In genomic region chr9:88521961-88522568, GRCm38 (mm10) we compare ENCODE assay signal across 8 mouse cellular contexts. TPM values are rescaled to one million over a fixed set of nuclear protein-coding genes. Genes with fewer than 3 reads are reported as not detected.
A peak's percentile ranks its signal among the peaks of the same experiment; 100 is the strongest.
DNase-seq lines count a peak whose midpoint lies in the region; ATAC-seq lines count a peak whose summit lies in the region.

No protein-coding gene starts in this region.

- peak; percentile 29 for DNase-seq in embryo, embryonic 10.5 days (ENCODE audit: low spot score)
- DNase-seq in embryo, embryonic 9.5 days (ENCODE audit: extremely low spot score) = no peak
- peak; percentile 32 for DNase-seq in 3T3-L1 (ENCODE audit: low read depth, low spot score)
- no peak for DNase-seq in forebrain, embryonic 10.5 days (ENCODE audit: extremely low spot score, low spot score)
- DNase-seq in liver, embryonic 13.5 days = no peak
- DNase-seq in urinary bladder, postnatal 25 days (ENCODE audit: low spot score) = no peak
- no peak for DNase-seq in cerebellum, adult 9-10 months
- no peak for DNase-seq in lung, postnatal 36 days

- peaks cover 25% of the 10 kb centered on the region for H3K36me3 ChIP-seq in forebrain, embryonic 10.5 days (replicated peaks)
- peaks cover 15% of the 10 kb centered on the region for H3K36me3 ChIP-seq in liver, embryonic 13.5 days

- H3K9me3 ChIP-seq in forebrain, embryonic 10.5 days = no peaks in the 10 kb centered on the region
- H3K9me3 ChIP-seq in liver, embryonic 13.5 days (replicated peaks) = no peaks in the 10 kb centered on the region

- H3K4me1 ChIP-seq in forebrain, embryonic 10.5 days = peaks cover 19% of the 10 kb centered on the region
- H3K4me1 ChIP-seq in liver, embryonic 13.5 days (replicated peaks) = peaks cover 30% of the 10 kb centered on the region

- H3K27ac ChIP-seq in forebrain, embryonic 10.5 days = peak overlapping the region; percentile 98
- peak overlapping the region; percentile 89 for H3K27ac ChIP-seq in liver, embryonic 13.5 days

- H3K4me3 ChIP-seq in forebrain, embryonic 10.5 days = peak overlapping the region; percentile 69
- peak overlapping the region; percentile 75 for H3K4me3 ChIP-seq in liver, embryonic 13.5 days (replicated peaks)

- no peak for ATAC-seq in liver, embryonic 13.5 days (ENCODE audit: low read depth)

- H3K4me2 ChIP-seq in liver, embryonic 13.5 days = peak overlapping the region; percentile 76

- under 1% methylated on average over 10 of the region's 10 CpGs for WGBS in forebrain, embryonic 10.5 days
- WGBS in liver, embryonic 13.5 days (ENCODE audit: insufficient replicate concordance) = under 1% methylated on average over 10 of the region's 10 CpGs

- peak overlapping the region; percentile 88 for H3K9ac ChIP-seq in liver, embryonic 13.5 days

- H3K27me3 ChIP-seq in forebrain, embryonic 10.5 days (ENCODE audit: poor library complexity, severe bottlenecking) = no peaks in the 10 kb centered on the region
- H3K27me3 ChIP-seq in liver, embryonic 13.5 days = no peaks in the 10 kb centered on the region

RNA-seq across cellular contexts. Expression of gene Zfp949, which starts 25.8 kb away (rescaled TPM):
- 5.7 and 5.8 TPM in 2 replicates for polyA plus RNA-seq in forebrain, embryonic 10.5 days (2016; fragmentation: Nextera tagmentation; extraction: Ambion mirVana)
- polyA plus RNA-seq in liver, embryonic 13.5 days (2015; fragmentation: Nextera tagmentation; extraction: Ambion mirVana) = 5.1 and 5.2 TPM in 2 replicates

RNA-seq across cellular contexts. Expression of gene Syncrip, which starts 39.7 kb away (rescaled TPM):
- polyA plus RNA-seq in forebrain, embryonic 10.5 days (2016; fragmentation: Nextera tagmentation; extraction: Ambion mirVana) = 139 and 142 TPM in 2 replicates
- polyA plus RNA-seq in liver, embryonic 13.5 days (2015; fragmentation: Nextera tagmentation; extraction: Ambion mirVana) = 52.5 and 77.9 TPM in 2 replicates

RNA-seq across cellular contexts. Expression of gene Trim43a, which starts 58.6 kb away (rescaled TPM):
- not detected in 2 replicates for polyA plus RNA-seq in forebrain, embryonic 10.5 days (2016; fragmentation: Nextera tagmentation; extraction: Ambion mirVana)
- not detected in 2 replicates for polyA plus RNA-seq in liver, embryonic 13.5 days (2015; fragmentation: Nextera tagmentation; extraction: Ambion mirVana)

Comparison
In these comparisons a context has a peak if more than half of its experiments do, and no peak if none do; other contexts are left out.
1. DNase-seq: peak in embryo, embryonic 10.5 days (single experiment) and 3T3-L1 (single experiment); none in embryo, embryonic 9.5 days (single experiment), forebrain, embryonic 10.5 days (single experiment), liver, embryonic 13.5 days (single experiment), urinary bladder, postnatal 25 days (single experiment), cerebellum, adult 9-10 months (single experiment) and lung, postnatal 36 days (single experiment).